Mouse (Mus musculus): ENCODE measurements at regions not wholly inside any gene's neighbourhood (a gene's known extent, or its start where the extent isn't known, plus 50 kb on each side); places are given as distances from the start of the nearest gene placed in this dataset.

GRCm38 (mm10) chr15:96791306-96791705 lies 91.8 kb upstream of the Slc38a2 start:
- TF ChIP-seq ZNF384 (IDR thresholded peaks at IDR 0.05; ENCODE audit: low read depth, low read length) (no peak), HCFC1 (IDR thresholded peaks at IDR 0.05; ENCODE audit: borderline replicate concordance, insufficient read depth, low read length) (no peak), MAFK (IDR thresholded peaks at IDR 0.05; ENCODE audit: insufficient read depth, low read depth, low read length) (no peak)
